Mouse (Mus musculus) 3134 (cell line): ENCODE results near the gene Olfr1418.
"Not testable (repeated sequence)": the region's sequence is repeated elsewhere in the genome, so short reads cannot be mapped to it uniquely, and the experiment has no call there.

ENCODE experiments used
- DNase-seq: peaks from one replicate; pipeline ENCODE4 v3.0.0-alpha.2; 2011; ENCODE audit warnings: low spot score; ENCODE audit not compliant: insufficient read length; ENCODE audit errors: extremely low read depth

Olfr1418 gene

GRCm38 (mm10) chr19:11860966-11861365 lies at the start of gene Olfr1418:
TSS of gene Olfr1418 (minus strand) at chr19:11861066.
- DNase-seq, result no peak

GRCm38 (mm10) chr19:11886265-11886664 lies 25.4 kb upstream of the Olfr1418 start, which contains the start of gene Olfr1420:
TSS of gene Olfr1420 (plus strand) at chr19:11886565.
- DNase-seq, result no peak

GRCm38 (mm10) chr19:11878404-11878803 lies 17.5 kb upstream of the Olfr1418 start:
- not testable (repeated sequence) for DNase-seq

DNA sequence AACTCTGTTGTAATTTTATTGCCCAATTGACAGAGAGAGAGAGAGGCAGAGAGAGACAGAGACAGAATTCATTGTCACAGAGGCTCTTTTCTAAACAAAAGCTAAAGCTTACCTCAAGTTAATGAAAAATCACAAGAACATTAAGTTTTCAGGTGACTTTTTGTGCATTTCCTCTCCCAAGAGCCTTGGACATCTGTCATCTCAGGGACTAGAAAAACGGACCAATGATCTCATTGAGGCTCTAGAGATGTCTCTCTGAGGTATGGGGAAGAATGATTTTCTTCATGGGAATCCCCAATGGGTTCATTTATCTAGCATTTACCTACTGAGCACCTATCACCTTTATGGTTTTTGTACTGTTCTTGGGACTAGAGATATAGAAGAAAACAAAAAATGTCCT lies 14.1 kb upstream of the Olfr1418 start, which contains the start of gene Olfr1419:
TSS of gene Olfr1419 (minus strand) at position 101 of the 400 bp plus-strand sequence.
- DNase-seq, result no peak

DNA sequence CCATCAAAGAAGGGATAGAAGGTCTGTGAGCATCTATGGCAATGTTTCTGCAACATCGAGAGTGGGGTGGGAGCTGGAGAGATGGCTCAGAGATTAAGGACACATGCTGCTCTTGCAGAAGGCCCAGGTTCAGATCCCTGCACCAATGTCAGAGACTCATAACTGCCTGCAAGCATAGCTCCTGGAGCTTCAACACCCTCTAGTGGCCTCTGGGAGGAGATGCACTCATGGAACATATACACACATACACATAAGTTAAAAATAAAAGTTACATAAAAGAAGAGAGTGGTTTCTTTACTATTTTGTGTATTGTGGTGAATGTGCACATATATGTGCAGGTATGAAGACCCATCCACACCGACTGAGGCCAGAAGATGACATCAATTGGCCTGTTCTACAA lies 7.0 kb upstream of the Olfr1418 start:
- no peak for DNase-seq

GRCm38 (mm10) chr19:11856506-11856905 lies 4.4 kb downstream of the Olfr1418 start:
- DNase-seq, result no peak

DNA sequence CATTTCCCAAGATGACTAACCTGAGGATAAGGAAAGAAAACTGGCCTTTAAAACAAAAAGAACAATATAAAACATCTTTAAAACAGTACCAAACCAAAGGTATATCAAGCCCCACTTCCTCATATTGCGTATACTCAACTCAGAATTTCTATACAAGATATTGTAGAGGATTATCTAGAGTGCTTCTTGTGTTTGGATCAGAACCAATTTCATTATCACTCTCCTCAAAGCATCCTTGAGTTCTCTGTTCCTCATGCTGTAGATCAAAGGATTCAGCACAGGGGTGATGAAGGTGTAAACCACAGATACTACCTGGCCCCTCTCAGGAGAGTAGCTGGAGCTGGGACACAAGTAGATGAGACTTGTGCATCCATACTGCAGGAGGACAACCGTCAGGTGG lies 6.0 kb downstream of the Olfr1418 start:
- DNase-seq, result no peak

GRCm38 (mm10) chr19:11852652-11853051 lies 8.2 kb downstream of the Olfr1418 start:
- no peak for DNase-seq

DNA sequence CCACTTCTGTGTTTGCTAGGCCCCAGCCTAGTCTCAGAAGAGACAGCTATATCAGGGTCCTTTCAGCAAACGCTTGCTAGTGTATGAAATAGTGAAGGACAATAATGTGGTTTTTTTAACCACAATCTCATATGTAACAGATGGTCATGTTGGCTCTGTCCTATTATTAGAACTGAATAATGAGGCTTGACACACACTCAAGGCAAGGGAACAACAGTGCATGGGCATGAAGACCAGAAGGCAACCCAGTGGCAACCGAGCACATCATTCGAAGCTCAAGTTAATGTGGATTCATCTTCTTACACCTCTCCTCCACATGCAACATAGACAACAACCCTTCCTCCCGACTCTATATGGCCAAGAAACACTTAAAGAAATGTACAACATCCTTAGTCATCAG lies 14.5 kb downstream of the Olfr1418 start:
- DNase-seq, result no peak

DNA sequence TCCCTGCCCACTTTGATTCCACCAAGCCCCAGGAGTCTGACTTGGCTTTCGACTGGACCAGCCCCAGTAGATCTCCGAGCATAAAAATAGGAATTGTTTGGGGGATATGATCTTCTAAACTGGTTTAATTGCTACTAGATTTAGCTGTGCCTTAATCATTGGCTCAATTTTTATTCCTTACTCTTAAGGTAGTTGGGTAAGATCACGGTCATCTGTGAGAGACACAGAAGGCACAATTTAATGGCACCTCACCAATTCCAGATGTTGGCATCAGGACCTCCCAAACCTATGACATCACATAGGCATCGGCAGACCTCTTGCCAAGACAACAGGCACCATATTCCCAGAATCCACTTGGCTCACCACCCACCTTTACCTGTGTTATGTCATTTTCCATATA lies 21.7 kb downstream of the Olfr1418 start, which contains the start of gene Olfr1417:
TSS of gene Olfr1417 (minus strand) at position 101 of the 400 bp plus-strand sequence.
- no peak for DNase-seq

DNA sequence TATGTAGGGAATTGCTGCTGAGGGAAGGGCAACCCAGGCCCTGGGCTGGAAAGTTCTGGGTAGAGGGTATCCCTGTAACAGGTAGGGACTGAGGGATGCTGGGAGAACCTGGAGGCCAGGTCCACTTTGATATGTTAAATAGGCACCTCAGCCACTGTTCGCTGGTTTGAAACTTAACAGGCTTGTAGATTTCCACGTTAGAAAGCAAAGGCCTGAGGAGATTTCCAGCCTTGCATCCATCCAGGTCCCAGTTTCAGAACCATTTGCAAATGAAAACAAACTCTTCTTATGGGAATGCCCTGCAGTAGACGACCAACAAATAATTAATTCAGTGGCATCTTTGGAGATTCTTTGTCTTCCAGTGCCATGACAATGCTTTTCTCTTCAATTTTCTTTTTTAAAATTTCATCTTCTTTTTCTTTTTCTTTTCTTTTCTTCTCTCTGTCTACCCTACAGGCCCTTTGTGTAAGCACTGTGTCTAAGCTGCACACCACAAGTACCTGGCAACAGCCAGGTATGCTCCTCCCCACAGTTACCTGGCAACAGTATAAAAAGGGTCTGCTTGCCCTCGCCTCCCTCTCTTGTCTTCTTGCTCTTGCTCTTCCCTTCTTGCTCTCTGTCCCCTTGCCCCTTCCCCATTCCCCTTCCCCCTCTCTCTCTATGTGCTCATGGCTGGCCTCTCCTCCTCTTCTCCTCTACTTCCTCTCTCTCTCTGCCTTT lies 37.4 kb downstream of the Olfr1418 start:
- no peak for DNase-seq

GRCm38 (mm10) chr19:11820211-11820610 lies 40.7 kb downstream of the Olfr1418 start:
- no peak for DNase-seq

DNA sequence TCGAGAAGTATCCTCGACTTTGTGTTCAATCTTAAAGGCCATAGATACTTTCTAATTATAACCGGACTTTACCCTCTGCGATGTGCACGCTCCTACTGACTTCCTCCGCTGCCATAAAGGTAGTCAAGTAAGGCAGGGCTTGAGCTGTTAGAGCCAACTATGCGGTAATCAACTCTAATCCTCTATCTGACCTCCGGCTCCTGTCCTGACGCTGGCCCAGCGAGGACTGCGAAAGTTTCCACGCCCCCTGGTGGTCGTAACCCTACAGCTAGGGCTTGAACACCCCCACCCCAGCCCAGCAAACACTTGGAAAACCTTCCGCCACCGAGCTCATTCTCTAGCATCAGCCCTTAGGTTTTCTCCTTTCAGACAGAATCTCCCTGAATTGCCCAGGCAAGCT lies 41.1 kb downstream of the Olfr1418 start:
- peak; percentile 31 for DNase-seq

- no peak for DNase-seq
Measured at GRCm38 (mm10) chr19:11819143-11819700, 41.6 kb downstream of the Olfr1418 start, which contains the start of gene Stx3. TSS of gene Stx3 (minus strand) at chr19:11819403.

DNA sequence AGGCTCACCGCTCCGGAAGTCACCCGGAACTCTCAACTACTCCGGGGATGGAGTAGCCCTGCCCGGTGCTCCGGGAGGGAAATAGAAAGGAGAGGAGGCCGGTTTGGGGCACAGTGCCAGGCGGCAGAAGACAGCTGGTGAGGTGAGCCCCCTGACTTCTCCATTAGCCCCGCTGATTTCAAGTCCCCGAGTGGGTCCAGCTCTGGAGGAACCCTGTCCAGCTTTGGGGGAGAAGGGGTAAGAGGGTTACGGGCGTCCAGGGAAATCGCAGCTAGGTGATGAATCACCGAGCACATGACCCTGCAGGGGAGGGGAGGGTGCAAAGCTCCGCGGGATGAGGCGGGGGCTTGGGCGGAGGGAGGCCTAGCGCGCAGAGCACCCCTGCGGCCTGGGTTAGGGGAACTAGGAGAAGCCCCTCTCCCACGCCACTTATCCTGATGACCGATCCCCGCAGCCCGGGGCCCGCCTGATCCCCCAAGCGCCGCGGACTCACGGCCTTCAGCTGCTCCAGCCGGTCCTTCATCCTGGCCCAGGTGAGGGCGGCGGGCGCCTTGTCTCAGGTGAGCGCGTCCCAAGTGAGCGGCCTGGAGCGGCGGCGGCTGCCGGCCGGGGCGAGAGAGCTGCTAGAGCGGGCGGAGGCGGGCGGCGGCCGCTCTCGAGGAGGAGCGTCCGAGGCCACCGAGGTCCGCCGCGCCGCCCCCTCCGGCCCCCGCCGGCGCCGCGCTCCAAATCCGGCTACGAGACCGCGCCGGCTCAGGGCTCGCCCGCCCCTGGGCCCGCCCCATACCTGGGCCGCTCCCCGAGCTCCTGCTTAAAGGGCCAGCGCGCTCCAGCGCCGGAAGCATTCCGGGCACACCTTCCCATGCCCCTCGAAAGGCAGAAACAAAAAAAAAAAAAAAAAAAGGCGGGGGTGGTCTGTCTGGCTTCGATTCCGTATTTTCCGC lies 42.4 kb downstream of the Olfr1418 start:
- DNase-seq, result peak; percentile 78

- no peak for DNase-seq
Measured at GRCm38 (mm10) chr19:11817586-11817985, 43.3 kb downstream of the Olfr1418 start.

- DNase-seq, result no peak
Measured at GRCm38 (mm10) chr19:11816706-11817105, 44.2 kb downstream of the Olfr1418 start.

DNA sequence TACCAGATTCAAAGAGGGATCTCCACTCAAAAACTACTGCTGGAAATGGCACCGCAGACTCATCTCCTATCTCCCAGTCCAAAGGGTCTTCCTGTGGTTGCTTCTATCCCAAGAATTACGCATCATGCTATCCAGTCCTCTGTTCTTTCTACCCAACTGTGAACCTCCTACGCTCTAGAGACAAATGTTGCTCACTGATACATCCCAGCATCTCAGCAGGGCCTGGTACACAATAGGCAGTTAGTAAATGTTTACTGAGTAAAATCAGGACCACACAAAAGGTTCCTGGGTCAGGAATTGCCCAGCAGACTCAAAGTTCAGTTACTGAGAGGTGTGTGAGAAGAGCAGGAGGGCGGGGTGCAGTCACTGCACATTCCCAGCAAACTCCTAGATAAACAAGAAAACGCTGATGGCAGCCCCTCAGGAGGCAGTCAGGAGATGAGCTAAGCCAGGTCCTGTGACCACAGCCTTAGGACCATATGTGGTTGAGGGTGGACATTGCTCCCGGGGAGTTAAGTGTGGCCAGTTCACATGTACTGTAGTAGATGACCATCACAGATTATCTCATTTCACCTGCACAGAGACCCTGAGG lies 46.0 kb downstream of the Olfr1418 start:
- DNase-seq, result no peak

DNA sequence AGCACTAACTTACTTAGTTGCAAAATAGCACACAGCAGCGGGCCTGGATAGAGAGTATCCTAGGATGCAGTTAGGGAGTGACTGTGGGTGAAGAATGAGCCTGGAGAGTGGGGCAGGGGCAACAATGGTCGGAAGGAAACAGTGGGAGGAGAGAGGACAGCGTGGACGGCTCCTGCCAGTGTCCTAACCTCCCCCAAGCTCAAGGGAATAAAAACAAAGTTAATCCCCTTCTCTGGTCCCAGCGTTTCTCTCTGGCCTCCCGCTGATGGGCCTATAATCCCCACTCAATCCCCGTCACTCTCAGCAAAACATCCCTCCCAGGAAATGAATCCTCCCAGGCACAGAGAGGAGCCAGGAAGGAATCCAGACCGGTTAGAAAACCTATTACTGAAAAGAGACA lies 47.2 kb downstream of the Olfr1418 start:
- no peak for DNase-seq

- peak; percentile 21 for DNase-seq
Measured at GRCm38 (mm10) chr19:11813136-11813535, 47.7 kb downstream of the Olfr1418 start.
